Mouse (Mus musculus) gastrocnemius, postnatal 25 days (tissue): ENCODE data around the gene Ctsw. TPM values are rescaled to one million over a fixed set of nuclear protein-coding genes. Genes with fewer than 3 reads are reported as not detected.
"Not testable (repeated sequence)": the region's sequence is repeated elsewhere in the genome, so short reads cannot be mapped to it uniquely, and the experiment has no call there.

Source experiments
- DNase-seq: peaks from one replicate; pipeline ENCODE4 v3.0.0; 2022
- long read RNA-seq, 2 experiments: library from polyadenylated mRNA; stranded (forward); transcript quantifications; one replicate each; pipeline ENCODE4 v2.0.0; 2021
- total RNA-seq, 2 experiments: library from RNA; stranded (reverse); gene quantifications; 1 replicate in 1 of 2; 2 replicates in 1 of 2; pipeline ENCODE4 v1.2.3; 2021

The Ctsw gene
- not detected for total RNA-seq
- long read RNA-seq, experiment 1: 0 reads
- long read RNA-seq, experiment 2: 0 reads

GRCm38 (mm10) chr19:5468374-5468773 lies at the start of gene Ctsw:
Gene Ctsw (minus strand): TSS chr19:5468507.
- DNase-seq: no peak

- no peak for DNase-seq
Observed at GRCm38 (mm10) chr19:5516906-5517505, 48.7 kb upstream of the Ctsw start.

- no peak for DNase-seq
Observed at GRCm38 (mm10) chr19:5515840-5516777, 47.8 kb upstream of the Ctsw start.

GRCm38 (mm10) chr19:5513005-5513349 lies 44.7 kb upstream of the Ctsw start:
- DNase-seq: no peak

GRCm38 (mm10) chr19:5512091-5513004 lies 44.0 kb upstream of the Ctsw start:
- no peak for DNase-seq

- no peak for DNase-seq
Observed at GRCm38 (mm10) chr19:5511074-5511632, 42.8 kb upstream of the Ctsw start.

- DNase-seq: peak; percentile 98
Observed at GRCm38 (mm10) chr19:5510031-5511026, 42.0 kb upstream of the Ctsw start, which contains the start of gene Snx32. Gene Snx32 (minus strand): TSS chr19:5510538.

GRCm38 (mm10) chr19:5503687-5504086 lies 35.4 kb upstream of the Ctsw start, which contains the start of gene 1700020D05Rik:
Gene 1700020D05Rik (minus strand): TSS chr19:5503787.
- no peak for DNase-seq

GRCm38 (mm10) chr19:5500330-5500875 lies 32.1 kb upstream of the Ctsw start:
- DNase-seq: no peak

- DNase-seq: no peak
Observed at GRCm38 (mm10) chr19:5496052-5496370, 27.7 kb upstream of the Ctsw start.

GRCm38 (mm10) chr19:5495353-5496051 lies 27.2 kb upstream of the Ctsw start:
- no peak for DNase-seq

GRCm38 (mm10) chr19:5494314-5494713 lies 26.0 kb upstream of the Ctsw start:
- DNase-seq: no peak

- not testable (repeated sequence) for DNase-seq
Observed at GRCm38 (mm10) chr19:5493301-5493721, 25.0 kb upstream of the Ctsw start.

GRCm38 (mm10) chr19:5492641-5493040 lies 24.3 kb upstream of the Ctsw start:
- DNase-seq: no peak

GRCm38 (mm10) chr19:5490898-5491708 lies 22.8 kb upstream of the Ctsw start:
- DNase-seq: peak; percentile 85

- peak; percentile 95 for DNase-seq
Observed at GRCm38 (mm10) chr19:5490313-5490897, 22.1 kb upstream of the Ctsw start, which contains the start of gene Cfl1. Gene Cfl1 (plus strand): TSS chr19:5490455.

- not testable (repeated sequence) for DNase-seq
Observed at GRCm38 (mm10) chr19:5489721-5490120, 21.4 kb upstream of the Ctsw start.

GRCm38 (mm10) chr19:5488878-5489571 lies 20.7 kb upstream of the Ctsw start:
- peak; percentile 98 for DNase-seq
